Mouse (Mus musculus): ENCODE measurements around the gene Mup9. TPM values are rescaled to one million over a fixed set of nuclear protein-coding genes. Genes with fewer than 3 reads are reported as not detected.
"Not testable (repeated sequence)": the region's sequence is repeated elsewhere in the genome, so short reads cannot be mapped to it uniquely, and the experiment has no call there.

The Mup9 gene
- polyA plus RNA-seq (2014; fragmentation: Nextera tagmentation; extraction: Ambion mirVana): not detected in 2 replicates

DNA sequence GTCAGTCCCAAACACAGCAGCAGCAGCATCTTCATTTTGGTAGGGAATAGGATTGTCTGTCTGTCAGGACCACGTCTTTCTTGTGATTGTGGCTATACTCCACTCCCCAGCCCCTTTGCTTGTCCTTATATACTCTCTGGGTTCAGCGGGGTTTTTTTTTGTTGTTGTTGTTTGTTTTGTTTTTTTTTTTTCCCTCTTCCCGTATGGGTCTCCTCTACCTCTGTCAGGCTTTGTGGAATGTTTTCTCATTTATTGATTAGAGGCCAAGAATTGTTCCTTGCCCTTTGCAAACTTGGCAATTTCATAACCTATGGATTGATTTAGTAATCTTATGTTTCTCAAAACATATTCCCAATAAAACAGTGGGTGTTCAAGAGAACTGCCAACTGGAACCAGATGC lies at the start of gene Mup9:
TSS of gene Mup9 (minus strand) at position 101 of the 400 bp plus-strand sequence.
- not testable (repeated sequence) for H3K36me3 ChIP-seq (ENCODE audit: control insufficient read depth, insufficient read depth, low read length); H3K4me2 ChIP-seq; ATAC-seq (ENCODE audit: low FRiP score); H3K4me3 ChIP-seq (ENCODE audit: low read depth, low read length); H3K27ac ChIP-seq (ENCODE audit: low read depth, low read length); DNase-seq (ENCODE audit: low spot score, missing footprints); H3K9me3 ChIP-seq (ENCODE audit: control insufficient read depth, low read length); H3K27me3 ChIP-seq (ENCODE audit: control insufficient read depth, insufficient read depth, low read length); H3K9ac ChIP-seq (ENCODE audit: low read length); H3K4me1 ChIP-seq (ENCODE audit: control insufficient read depth, insufficient read depth, low read length)
- 83% methylated on average over 3 of the region's 3 CpGs for whole genome bisulfite sequencing

Other genes with a start within 250 kb of the Mup9 start
- not detected in 2 replicates for gene Mup8, start 199.4 kb downstream of the Mup9 start, polyA plus RNA-seq (2014; fragmentation: Nextera tagmentation; extraction: Ambion mirVana)
- gene Mup1, start 80.0 kb upstream of the Mup9 start, polyA plus RNA-seq (2014; fragmentation: Nextera tagmentation; extraction: Ambion mirVana): not detected in 2 replicates
- not detected in 2 replicates for gene Mup10, start 160.2 kb upstream of the Mup9 start, polyA plus RNA-seq (2014; fragmentation: Nextera tagmentation; extraction: Ambion mirVana)
- gene Mup11, start 240.5 kb upstream of the Mup9 start, polyA plus RNA-seq (2014; fragmentation: Nextera tagmentation; extraction: Ambion mirVana): not detected in 2 replicates